Mouse (Mus musculus): ENCODE data around the gene Gabrr2. TPM values are rescaled to one million over a fixed set of nuclear protein-coding genes. Genes with fewer than 3 reads are reported as not detected.
"Not testable (repeated sequence)": the region's sequence is repeated elsewhere in the genome, so short reads cannot be mapped to it uniquely, and the experiment has no call there.

Gene Gabrr2
- polyA plus RNA-seq, 1 experiment from 2014 or later: 0.62 TPM

DNA sequence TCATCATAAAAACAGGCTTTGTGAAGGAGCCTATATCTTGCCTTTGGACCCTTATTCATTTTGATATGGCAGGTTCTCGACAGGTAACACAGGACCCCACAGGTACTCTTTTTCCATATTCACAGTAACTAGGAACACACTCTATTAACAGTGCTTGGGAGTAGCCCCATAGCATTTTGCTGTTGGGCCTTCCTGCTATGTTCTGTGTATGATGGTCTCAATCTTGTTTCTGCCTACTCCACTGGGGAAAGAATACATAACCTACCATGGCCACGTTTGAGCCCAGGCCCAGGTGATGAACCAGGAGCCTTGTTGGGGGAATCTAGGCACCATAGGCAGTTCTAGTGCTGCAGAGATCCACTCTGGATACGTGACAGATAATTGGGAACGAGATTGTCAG, 11.6 kb downstream of the Gabrr2 start:
- no peaks in the 10 kb centered on the region for H3K36me3 ChIP-seq

DNA sequence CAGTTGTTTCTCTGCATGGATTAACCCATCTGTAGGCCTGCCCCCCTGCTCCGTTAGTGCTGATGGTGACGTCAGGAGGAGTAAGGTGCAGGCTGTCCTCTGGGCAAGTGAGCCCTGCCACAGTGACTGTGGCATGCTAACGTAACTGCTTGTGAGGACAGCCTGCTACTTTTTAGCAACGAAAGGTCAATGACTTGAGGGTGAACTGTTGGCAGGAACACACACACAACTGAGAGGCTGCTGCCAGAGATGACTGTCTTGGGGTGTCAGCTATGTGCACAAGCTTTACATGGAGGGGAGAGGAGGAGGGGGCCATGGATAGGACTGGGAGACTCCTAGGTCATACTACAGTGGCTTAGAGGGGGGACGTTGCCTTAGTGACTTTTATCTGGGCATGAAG, 12.1 kb downstream of the Gabrr2 start:
- H3K4me1 ChIP-seq (replicated peaks): no peaks in the 10 kb centered on the region; the same call in 1 of the 2 replicates
- no peak overlapping the region for H3K4me2 ChIP-seq
- H3K27ac ChIP-seq: no peak overlapping the region
- no peaks in the 10 kb centered on the region for H3K9me3 ChIP-seq
- ATAC-seq (ENCODE audit: low FRiP score): no peak
- no peaks in the 10 kb centered on the region for H3K27me3 ChIP-seq
- no peaks in the 10 kb centered on the region for H3K36me3 ChIP-seq
- 77% methylated on average over 5 of the region's 5 CpGs for WGBS
- no peak overlapping the region for H3K4me3 ChIP-seq
- H3K9ac ChIP-seq: no peak overlapping the region

More for the DNA sequence above, 11.6 kb downstream of the Gabrr2 start:
- H3K9me3 ChIP-seq: no peaks in the 10 kb centered on the region
- 85% methylated on average over 4 of the region's 4 CpGs for WGBS
- no peak overlapping the region for H3K27ac ChIP-seq
- no peak overlapping the region for H3K4me3 ChIP-seq
- H3K4me1 ChIP-seq (replicated peaks): no peaks in the 10 kb centered on the region; the same call in 1 of the 2 replicates
- H3K4me2 ChIP-seq: no peak overlapping the region
- no peaks in the 10 kb centered on the region for H3K27me3 ChIP-seq
- ATAC-seq (ENCODE audit: low FRiP score): no peak
- no peak overlapping the region for H3K9ac ChIP-seq

DNA sequence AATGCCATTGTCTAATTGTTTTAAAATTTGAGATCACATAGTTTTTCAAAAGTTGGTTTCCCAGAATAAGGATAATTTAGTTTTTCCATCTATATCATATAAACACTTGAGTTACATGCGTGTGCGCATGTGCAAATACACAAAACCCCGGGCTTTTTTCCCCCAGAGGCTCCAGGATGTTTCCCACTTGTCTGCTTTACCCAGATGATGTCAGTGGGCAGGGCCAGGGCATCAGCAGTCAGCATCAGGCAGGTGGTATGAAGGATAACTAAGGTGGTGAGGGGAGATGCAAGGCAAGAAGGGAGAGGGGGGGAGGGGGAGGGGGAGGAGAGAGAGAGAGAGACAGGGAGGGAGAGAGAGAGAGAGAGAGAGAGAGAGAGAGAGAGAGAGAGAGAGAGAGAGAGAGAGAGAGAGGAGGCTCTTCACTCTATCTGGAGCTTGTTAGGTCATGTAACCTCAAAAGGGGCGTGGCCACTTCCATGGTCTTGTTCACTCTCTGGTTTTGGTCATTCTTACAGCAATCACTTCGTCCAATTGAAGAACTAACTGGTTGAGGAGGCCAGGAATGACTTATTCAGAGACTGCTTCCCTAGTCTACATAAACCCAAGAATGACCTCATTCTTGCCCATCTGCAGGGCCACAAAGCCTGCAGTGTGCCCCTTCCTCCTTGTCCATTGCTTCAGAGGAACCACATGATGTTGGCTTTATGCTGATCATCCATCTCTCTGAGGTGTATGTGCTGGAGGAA, 13.2 kb downstream of the Gabrr2 start:
- Histone ChIP-seq H3K27ac (no peak overlapping the region), H3K4me1 (replicated peaks) (no peaks in the 10 kb centered on the region; the same call in 1 of the 2 replicates), H3K4me3 (no peak overlapping the region), H3K9me3 (no peaks in the 10 kb centered on the region), H3K27me3 (no peaks in the 10 kb centered on the region), H3K9ac (no peak overlapping the region), H3K4me2 (no peak overlapping the region), H3K36me3 (no peaks in the 10 kb centered on the region)
- WGBS: 87% methylated on average over 5 of the region's 5 CpGs
- no peak for ATAC-seq (ENCODE audit: low FRiP score)

DNA sequence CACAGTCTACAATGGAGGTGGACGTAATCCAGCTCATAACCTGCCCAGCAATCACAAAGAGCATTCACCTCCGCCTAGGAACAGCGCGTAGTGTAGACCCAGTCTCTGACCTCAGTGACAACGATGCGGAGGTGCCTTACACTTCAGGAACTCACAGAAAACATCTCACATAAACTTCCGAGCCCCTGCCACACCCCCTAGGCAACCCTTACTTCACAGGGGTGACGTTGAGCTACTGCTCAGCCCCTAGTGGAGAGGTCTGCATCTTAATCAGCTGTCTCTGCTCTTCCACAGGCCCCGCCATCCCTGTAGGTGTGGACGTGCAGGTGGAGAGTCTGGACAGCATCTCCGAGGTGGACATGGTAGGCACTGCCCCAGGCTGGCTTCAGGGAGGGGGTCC, 14.4 kb downstream of the Gabrr2 start:
- ATAC-seq (ENCODE audit: low FRiP score): no peak
- no peaks in the 10 kb centered on the region for H3K27me3 ChIP-seq
- no peak overlapping the region for H3K4me2 ChIP-seq
- no peak overlapping the region for H3K27ac ChIP-seq
- H3K9me3 ChIP-seq: no peaks in the 10 kb centered on the region
- no peaks in the 10 kb centered on the region; the same call in 1 of the 2 replicates for H3K4me1 ChIP-seq (replicated peaks)
- WGBS: 81% methylated on average over 11 of the region's 11 CpGs
- no peak overlapping the region for H3K4me3 ChIP-seq
- H3K36me3 ChIP-seq: no peaks in the 10 kb centered on the region
- no peak overlapping the region for H3K9ac ChIP-seq

DNA sequence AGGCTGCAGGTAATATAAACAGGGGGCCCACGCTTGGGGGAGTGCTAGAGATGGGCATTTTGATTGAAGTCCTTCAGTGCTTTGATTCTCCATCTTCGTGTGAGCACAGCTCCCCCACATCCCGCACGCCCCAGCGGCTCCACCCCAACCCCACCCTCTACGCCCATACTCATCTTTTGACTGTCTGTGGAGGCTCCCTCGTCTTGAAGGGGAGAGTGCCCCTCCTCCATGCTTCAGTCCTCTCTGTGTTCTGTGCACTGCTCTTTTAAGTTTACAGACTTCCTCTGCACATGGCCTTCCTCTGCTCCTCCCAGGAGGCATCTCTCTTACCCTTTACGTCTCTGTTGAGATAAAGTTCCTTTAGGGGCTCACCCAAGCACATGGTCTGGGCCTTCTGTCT, 14.9 kb downstream of the Gabrr2 start:
- no peaks in the 10 kb centered on the region for H3K9me3 ChIP-seq
- no peak overlapping the region for H3K27ac ChIP-seq
- H3K4me1 ChIP-seq (replicated peaks): no peaks in the 10 kb centered on the region; the same call in 1 of the 2 replicates
- no peak for ATAC-seq (ENCODE audit: low FRiP score)
- no peaks in the 10 kb centered on the region for H3K27me3 ChIP-seq
- no peak overlapping the region for H3K4me2 ChIP-seq
- no peak overlapping the region for H3K9ac ChIP-seq
- no peak overlapping the region for H3K4me3 ChIP-seq
- WGBS: 66% methylated on average over 8 of the region's 8 CpGs
- H3K36me3 ChIP-seq: no peaks in the 10 kb centered on the region

DNA sequence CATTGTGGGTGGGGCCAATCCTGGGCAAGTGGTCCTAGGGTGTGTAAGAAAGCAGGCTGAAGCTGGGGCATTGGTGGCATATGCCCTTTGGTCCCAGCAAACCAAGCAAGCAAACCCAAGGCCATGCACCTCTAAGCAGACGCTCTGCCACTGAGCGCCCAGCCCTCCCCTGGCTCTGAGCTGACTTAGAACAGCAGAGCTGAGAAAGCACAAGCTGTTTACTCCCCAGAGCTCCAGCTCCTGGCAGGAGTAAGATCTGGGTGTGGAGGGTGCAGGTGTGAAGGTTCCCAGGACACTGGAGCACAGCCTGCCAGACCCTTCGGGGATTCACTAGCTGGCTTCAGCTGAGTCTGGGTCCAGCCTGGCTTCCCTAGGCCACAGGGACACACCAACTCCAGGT, 15.7 kb downstream of the Gabrr2 start:
- Histone ChIP-seq H3K9ac (no peak overlapping the region), H3K27ac (no peak overlapping the region), H3K4me3 (no peak overlapping the region), H3K9me3 (no peaks in the 10 kb centered on the region), H3K4me2 (no peak overlapping the region), H3K27me3 (no peaks in the 10 kb centered on the region), H3K36me3 (no peaks in the 10 kb centered on the region), H3K4me1 (replicated peaks) (no peaks in the 10 kb centered on the region)
- no peak for ATAC-seq (ENCODE audit: low FRiP score)
- 93% methylated on average over 3 of the region's 3 CpGs for WGBS

DNA sequence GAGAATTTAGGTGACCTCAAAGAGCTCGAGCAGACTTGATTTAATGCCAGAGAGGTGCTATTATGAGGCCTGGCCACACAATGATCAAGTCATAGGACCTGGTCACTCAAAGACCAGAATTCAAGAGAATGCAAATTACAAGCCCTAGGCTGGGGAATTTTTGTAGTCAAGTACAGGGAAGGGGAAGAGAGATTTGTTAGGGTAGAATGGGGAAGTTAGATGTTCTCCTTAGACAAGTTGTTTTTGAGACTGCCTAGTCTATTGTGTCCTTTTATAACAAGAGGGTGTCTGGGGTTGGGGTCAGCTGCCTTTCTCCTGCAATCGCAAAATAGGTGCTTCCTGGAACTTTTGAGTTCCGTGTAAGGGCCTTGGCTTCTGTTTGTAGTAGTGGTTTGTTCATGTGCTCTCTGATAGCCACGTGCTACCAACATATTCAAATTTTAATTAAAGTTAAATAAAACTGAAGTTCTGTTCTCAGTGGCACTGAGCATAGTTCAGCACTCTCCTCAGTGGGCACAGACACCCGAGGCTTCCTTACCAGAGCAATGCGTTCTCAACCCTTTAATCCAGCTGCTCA, 36.4 kb downstream of the Gabrr2 start:
- no peak overlapping the region for H3K27ac ChIP-seq
- no peaks in the 10 kb centered on the region for H3K4me1 ChIP-seq (replicated peaks)
- no peak for ATAC-seq (ENCODE audit: low FRiP score)
- no peaks in the 10 kb centered on the region for H3K27me3 ChIP-seq
- no peak overlapping the region for H3K4me3 ChIP-seq
- H3K9me3 ChIP-seq: no peaks in the 10 kb centered on the region
- 87% methylated on average over 6 of the region's 6 CpGs for WGBS
- no peaks in the 10 kb centered on the region for H3K36me3 ChIP-seq
- no peak overlapping the region for H3K4me2 ChIP-seq
- no peak overlapping the region for H3K9ac ChIP-seq

DNA sequence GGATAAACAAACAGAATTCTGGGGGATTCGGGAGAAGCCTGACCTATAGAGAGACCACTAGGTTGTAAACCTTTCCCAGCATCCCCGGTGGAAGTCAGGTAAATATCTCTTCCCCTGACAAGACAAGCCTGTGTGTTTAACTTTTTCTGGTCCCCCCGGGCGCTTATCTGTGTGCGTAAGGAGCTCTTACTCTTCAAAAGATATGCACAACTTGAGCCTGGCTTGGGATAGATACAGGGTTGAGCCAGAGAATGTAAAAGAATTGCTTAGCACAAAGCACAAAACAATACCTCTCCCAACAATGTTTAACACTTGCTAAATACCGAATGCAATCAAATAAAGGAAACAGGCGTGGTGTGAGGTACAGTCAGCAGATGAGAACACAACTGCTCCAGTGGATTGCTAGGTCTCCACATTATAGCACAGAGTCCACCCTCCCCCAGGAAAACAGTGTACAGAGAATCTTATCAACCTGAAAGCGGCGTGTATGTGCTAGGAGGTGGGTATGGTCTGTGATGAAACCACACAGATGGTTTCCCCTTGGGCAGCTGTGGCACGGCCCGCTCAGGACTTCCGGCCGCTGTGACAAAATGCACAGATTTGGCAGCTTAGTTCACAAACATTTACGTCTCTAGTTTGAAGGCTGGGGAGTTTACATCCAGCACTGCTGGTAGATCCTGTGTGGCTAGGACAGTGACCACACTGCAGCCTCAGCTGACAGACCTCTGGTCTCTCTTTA, 47.1 kb downstream of the Gabrr2 start:
- H3K4me1 ChIP-seq (replicated peaks): no peaks in the 10 kb centered on the region
- H3K27ac ChIP-seq: no peak overlapping the region
- H3K4me2 ChIP-seq: no peak overlapping the region
- WGBS: 88% methylated on average over 14 of the region's 14 CpGs
- no peak overlapping the region for H3K4me3 ChIP-seq
- H3K36me3 ChIP-seq: no peaks in the 10 kb centered on the region
- ATAC-seq (ENCODE audit: low FRiP score): no peak
- no peak overlapping the region for H3K9ac ChIP-seq
- H3K27me3 ChIP-seq: no peaks in the 10 kb centered on the region
- no peaks in the 10 kb centered on the region for H3K9me3 ChIP-seq

DNA sequence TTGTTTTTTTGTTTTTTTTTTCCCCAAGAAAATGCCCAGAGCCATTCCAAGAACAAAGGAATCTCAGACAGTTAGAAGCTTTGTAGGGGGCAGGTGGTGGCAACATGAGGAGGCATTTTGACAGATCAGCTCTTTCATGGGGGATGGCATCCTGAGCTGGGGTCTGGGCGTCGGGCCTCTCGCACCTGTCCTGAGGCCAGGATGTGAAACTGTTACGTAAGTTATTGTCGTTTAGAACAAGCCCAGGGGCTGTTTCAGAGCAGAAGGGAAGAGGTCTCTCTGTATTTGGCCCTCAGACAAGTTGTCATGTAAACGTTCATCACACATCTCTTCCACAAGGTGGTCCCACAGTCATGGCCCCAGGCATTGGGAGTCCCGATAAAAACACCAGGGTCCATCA, 48.0 kb downstream of the Gabrr2 start:
- Histone ChIP-seq H3K4me3 (no peak overlapping the region), H3K4me1 (replicated peaks) (no peaks in the 10 kb centered on the region), H3K9ac (no peak overlapping the region), H3K4me2 (no peak overlapping the region), H3K27me3 (no peaks in the 10 kb centered on the region), H3K27ac (no peak overlapping the region), H3K9me3 (no peaks in the 10 kb centered on the region), H3K36me3 (no peaks in the 10 kb centered on the region)
- ATAC-seq (ENCODE audit: low FRiP score): no peak
- 87% methylated on average over 7 of the region's 7 CpGs for whole genome bisulfite sequencing

DNA sequence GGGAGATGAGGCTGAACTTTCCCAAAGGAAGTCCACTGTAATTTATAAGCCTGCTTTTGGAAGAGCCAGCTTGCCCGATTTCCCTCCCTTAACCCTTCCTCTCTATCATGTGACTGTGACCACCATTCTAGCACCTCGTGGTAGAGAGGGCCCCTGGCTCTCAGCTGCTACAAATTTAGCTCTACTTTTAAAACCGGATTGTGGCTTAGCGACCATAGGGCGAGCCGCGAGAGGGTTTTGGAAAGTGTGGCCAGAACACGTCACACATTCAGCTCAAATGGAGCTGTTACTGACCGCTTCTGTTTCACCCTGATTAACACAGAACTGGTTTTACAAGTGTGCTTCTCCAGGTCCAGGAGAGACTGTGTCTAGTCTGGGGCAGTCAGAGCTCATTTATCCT, 48.6 kb downstream of the Gabrr2 start:
- 93% methylated on average over 9 of the region's 9 CpGs for WGBS
- H3K4me2 ChIP-seq: no peak overlapping the region
- H3K4me1 ChIP-seq (replicated peaks): no peaks in the 10 kb centered on the region
- no peak overlapping the region for H3K9ac ChIP-seq
- H3K27me3 ChIP-seq: no peaks in the 10 kb centered on the region
- no peaks in the 10 kb centered on the region for H3K9me3 ChIP-seq
- no peak for ATAC-seq (ENCODE audit: low FRiP score)
- no peaks in the 10 kb centered on the region for H3K36me3 ChIP-seq
- no peak overlapping the region for H3K27ac ChIP-seq
- H3K4me3 ChIP-seq: no peak overlapping the region

DNA sequence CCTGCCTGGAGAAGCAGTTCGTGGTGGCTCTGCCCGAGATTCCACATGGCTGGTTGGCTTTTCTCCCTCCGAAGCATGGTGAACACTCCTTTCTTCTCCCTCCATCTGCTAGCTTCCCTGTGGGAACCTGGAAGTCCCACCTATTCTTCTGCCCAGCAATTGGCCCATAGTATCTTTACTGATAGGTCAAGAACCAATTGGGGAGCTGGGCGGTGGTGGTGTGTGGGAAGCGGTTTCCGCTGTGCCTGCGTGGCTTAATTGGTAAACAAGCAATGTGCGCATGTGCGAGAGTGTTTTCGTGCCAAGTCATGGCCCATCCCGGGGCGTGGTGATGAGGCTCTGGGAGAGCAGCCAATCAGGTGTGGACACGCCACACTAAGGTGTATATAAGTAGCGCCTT, 50.1 kb downstream of the Gabrr2 start:
- H3K9me3 ChIP-seq; H3K4me3 ChIP-seq; H3K27me3 ChIP-seq; H3K4me2 ChIP-seq; H3K4me1 ChIP-seq (replicated peaks); H3K36me3 ChIP-seq; H3K9ac ChIP-seq; H3K27ac ChIP-seq; ATAC-seq (ENCODE audit: low FRiP score): not testable (repeated sequence)
- WGBS: 97% methylated on average over 13 of the region's 14 CpGs

DNA sequence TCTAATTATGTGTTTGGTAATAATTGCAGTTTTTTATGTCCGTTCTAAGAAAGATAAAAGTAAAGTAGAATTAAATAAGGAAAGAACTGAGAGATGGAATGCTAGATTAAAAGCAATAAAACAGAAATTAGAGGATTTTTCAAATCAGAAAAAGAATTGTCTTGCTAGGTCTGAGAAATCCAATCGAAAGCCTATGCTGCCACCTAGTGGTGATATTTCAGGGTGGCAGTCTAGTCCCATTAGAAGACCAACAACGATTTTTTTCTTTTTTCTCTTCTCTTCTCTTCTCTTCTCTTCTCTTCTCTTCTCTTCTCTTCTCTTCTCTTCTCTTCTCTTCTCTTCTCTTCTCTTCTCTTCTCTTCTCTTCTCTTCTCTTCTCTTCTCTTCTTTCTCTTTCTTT, 56.3 kb downstream of the Gabrr2 start:
- H3K4me1 ChIP-seq (replicated peaks); H3K4me3 ChIP-seq; H3K9me3 ChIP-seq; H3K36me3 ChIP-seq; H3K4me2 ChIP-seq; ATAC-seq (ENCODE audit: low FRiP score); H3K9ac ChIP-seq; H3K27ac ChIP-seq; H3K27me3 ChIP-seq: not testable (repeated sequence)
- WGBS: 3% methylated on average over 3 of the region's 3 CpGs
